Mouse (Mus musculus): ENCODE data around the gene Psme2. TPM values are rescaled to one million over a fixed set of nuclear protein-coding genes. Genes with fewer than 3 reads are reported as not detected.
A peak's percentile ranks its signal among the peaks of the same experiment; 100 is the strongest.

The Psme2 gene
- polyA plus RNA-seq (2016; fragmentation: Nextera tagmentation; extraction: Ambion mirVana), result 188 and 205 TPM in 2 replicates

DNA sequence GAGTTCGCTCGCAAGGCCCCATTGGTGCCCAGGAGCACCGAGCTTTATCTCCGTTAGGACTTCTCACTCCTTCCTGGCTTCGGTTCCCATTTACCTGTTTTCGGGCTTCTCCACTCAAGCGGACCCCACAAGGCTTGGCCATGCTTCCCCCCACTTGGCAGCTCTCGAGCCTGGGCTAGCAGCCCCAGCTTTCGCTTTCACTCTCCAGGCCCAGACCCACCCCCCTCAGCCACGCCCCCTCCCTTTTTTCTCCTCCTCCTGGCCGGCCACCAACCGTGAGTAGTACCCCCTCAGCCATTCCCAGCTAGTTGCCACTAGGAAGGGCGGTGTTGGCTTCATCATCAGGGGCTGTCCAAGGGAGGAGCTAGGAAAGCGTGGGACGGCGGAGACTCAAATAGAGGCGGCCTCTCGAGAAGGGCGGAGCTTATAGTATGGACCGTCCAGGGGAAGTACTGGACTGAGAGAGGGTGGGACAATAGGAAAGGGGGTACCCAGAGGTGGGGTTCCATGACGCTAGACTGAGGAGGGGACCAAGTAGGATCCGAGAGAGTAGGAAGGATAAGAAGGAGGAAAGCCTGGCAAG, at the start of gene Psme2:
Gene Psme2, minus strand, starts transcription at position 366 of the 583 bp plus-strand sequence.
- H3K4me1 ChIP-seq, result peaks cover 31% of the 10 kb centered on the region
- peak within 1 kb of the TSS; percentile 96 for H3K27ac ChIP-seq
- H3K4me3 ChIP-seq, result peak within 1 kb of the TSS; percentile 98
- H3K36me3 ChIP-seq, result peaks cover 34% of the 10 kb centered on the region
- no peaks in the 10 kb centered on the region for H3K27me3 ChIP-seq (ENCODE audit: insufficient read depth, poor library complexity, severe bottlenecking)
- DNase-seq (ENCODE audit: low spot score), result peak; percentile 98
- 1% methylated on average over 22 of the region's 22 CpGs for WGBS
- H3K9me3 ChIP-seq, result no peaks in the 10 kb centered on the region

DNA sequence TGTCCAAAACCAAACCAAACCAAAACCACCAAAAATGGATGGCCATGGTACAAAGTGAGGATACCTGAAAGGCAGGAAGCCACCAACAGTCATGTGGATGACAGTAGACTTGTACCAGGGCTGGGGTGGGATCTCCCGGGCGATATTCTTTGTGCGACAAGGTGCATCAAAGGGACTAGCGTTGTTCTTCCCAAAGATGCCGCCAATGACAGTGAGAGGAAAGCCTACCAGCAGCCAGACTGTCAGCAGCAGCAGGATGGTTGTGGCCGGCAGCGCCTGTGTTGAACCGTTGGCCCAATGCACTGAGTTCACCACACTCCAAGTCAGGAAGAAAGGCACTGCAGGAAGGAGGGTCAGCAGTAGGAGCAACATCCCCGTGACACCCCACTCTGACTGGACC, 46.9 kb upstream of the Psme2 start, which contains the start of gene Gm49378:
Gene Gm49378, minus strand, starts transcription at position 101 of the 400 bp plus-strand sequence.
- peaks cover 27% of the 10 kb centered on the region for H3K4me1 ChIP-seq
- no peak within 1 kb of the TSS for H3K4me3 ChIP-seq
- no peaks in the 10 kb centered on the region for H3K9me3 ChIP-seq
- H3K36me3 ChIP-seq, result peaks cover 74% of the 10 kb centered on the region
- H3K27ac ChIP-seq, result no peak within 1 kb of the TSS
- DNase-seq (ENCODE audit: low spot score), result no peak
- no peaks in the 10 kb centered on the region for H3K27me3 ChIP-seq (ENCODE audit: insufficient read depth, poor library complexity, severe bottlenecking)
- WGBS, result 89% methylated on average over 9 of the region's 9 CpGs

DNA sequence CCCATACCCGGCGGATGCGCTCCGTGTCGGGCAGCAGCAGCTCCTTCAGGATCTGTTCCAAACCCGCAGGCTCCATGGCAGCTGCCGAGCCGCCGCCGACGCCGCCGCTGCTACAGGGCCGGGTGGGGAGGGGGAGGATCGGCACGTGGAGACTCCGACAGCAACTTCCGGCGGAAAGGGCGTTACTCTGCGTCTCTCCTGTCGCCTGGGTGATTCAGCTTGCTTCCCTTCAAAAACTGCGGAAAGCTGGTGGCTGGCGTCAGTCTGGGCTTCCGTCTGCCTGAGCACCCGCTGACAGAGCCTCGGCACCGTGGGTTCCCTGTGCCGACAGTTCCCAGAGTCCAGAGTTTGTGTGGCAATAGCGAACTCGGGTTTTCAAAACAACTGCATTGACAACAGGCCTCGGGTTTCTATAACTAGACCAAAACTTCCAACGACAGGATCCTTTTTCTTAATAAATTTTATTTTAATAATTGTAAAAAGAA, 44.7 kb upstream of the Psme2 start, which contains the start of gene Ipo4:
Gene Ipo4, minus strand, starts transcription at position 435 of the 485 bp plus-strand sequence.
- Histone ChIP-seq H3K27ac (peak within 1 kb of the TSS; percentile 88), H3K4me1 (peaks cover 22% of the 10 kb centered on the region), H3K27me3 (ENCODE audit: insufficient read depth, poor library complexity, severe bottlenecking) (no peaks in the 10 kb centered on the region), H3K36me3 (peaks cover 84% of the 10 kb centered on the region), H3K9me3 (no peaks in the 10 kb centered on the region), H3K4me3 (peak within 1 kb of the TSS; percentile 84)
- DNase-seq (ENCODE audit: low spot score), result peak; percentile 97
- 1% methylated on average over 33 of the region's 33 CpGs for WGBS

DNA sequence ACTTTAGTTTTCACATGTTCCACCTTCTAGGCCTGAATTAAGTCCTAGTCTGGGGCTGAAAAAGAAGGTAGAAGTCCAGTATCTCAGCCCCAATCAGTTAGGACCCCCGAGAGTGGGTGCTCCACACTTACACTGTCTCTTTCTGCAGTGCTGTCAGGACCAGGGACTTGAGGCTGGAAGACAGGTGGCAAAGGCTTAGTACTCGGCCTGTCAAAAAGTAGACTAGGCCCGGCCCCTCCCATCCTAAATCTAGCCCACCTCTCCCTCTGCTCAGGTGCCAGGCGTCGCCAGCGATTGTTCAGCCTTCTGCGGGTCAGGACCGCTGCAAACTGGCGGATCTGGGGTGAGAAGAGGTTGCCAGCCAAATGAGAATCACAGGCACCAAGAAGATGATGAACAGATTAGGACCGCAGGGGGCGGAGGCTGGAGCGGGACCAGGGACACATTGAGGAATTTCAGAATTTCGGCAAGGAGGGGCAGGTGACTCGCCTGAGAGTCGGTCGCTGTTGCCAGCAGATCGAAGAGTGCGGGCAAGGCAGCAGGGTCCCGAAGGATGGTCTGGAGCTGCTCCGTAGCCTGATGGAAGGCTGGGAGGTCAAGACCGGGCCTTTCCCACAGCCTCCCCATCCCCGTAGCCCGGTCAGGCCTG, 44.1 kb upstream of the Psme2 start:
- WGBS, result 4% methylated on average over 23 of the region's 23 CpGs
- H3K4me3 ChIP-seq, result peak overlapping the region; percentile 84
- H3K9me3 ChIP-seq, result no peaks in the 10 kb centered on the region
- H3K27ac ChIP-seq, result peak overlapping the region; percentile 88
- H3K27me3 ChIP-seq (ENCODE audit: insufficient read depth, poor library complexity, severe bottlenecking), result no peaks in the 10 kb centered on the region
- peaks cover 22% of the 10 kb centered on the region for H3K4me1 ChIP-seq
- peaks cover 84% of the 10 kb centered on the region for H3K36me3 ChIP-seq
- no peak for DNase-seq (ENCODE audit: low spot score)

DNA sequence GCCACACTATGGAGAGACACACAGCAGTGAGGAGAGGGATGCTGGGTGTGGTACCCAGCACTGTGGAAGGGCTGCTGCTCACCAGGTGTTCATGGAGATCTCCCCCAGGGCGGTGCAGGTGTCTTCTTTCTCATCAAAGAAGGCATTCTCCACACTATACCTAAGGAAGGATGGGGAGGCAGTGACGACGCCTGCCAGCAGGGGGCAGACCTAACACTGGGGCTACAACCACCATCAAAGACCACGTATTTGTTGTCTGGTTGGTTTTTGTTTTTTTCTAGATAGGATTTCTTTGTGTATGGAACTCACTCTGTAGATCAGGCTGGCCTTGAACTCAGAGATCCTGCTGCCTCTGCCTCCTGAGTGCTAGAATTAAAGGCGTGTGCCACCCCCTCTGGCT, 38.4 kb upstream of the Psme2 start:
- WGBS, result 54% methylated on average over 5 of the region's 5 CpGs
- no peak for DNase-seq (ENCODE audit: low spot score)
- no peaks in the 10 kb centered on the region for H3K27me3 ChIP-seq (ENCODE audit: insufficient read depth, poor library complexity, severe bottlenecking)
- H3K36me3 ChIP-seq, result peaks cover 100% of the 10 kb centered on the region
- H3K4me3 ChIP-seq, result no peak overlapping the region
- peaks cover 6% of the 10 kb centered on the region for H3K4me1 ChIP-seq
- H3K27ac ChIP-seq, result no peak overlapping the region
- no peaks in the 10 kb centered on the region for H3K9me3 ChIP-seq

DNA sequence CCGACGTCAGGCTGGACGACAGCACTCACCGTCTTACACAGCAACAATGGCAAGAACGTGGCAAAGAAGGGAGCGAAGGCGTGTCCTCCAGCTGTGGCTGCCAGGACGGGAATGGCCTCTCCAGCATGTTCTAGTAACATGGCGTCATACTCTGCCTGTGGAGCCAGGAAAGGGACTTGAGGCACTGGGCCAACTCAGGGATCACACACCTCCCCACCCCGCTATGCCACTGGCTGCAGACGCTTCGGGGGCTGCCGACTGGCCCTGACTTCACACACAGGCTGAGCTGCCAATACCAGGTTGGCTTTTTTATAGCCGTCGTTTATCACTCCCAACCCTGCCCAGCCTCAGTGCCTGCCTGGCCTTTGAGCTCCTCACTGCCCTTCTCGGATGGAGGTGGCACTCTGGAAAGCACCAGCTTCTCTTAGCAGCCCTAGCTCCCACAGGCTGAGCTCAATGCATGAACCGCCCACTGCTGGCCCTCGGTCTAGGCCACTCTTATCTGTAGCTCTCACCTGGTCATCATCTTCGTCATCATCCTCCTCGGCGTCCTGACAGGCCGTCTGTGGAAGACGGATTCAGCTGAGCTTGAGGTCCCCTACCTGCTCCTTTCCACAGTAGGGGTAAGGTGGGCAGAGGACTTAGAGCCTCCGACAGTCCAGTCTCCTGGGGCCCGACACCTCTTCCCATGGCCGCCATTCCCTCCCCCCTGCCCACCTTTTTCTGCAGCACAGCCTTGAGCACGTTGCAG, 37.3 kb upstream of the Psme2 start:
- Histone ChIP-seq H3K36me3 (peaks cover 100% of the 10 kb centered on the region), H3K4me3 (no peak overlapping the region), H3K9me3 (no peaks in the 10 kb centered on the region), H3K27ac (no peak overlapping the region), H3K27me3 (ENCODE audit: insufficient read depth, poor library complexity, severe bottlenecking) (no peaks in the 10 kb centered on the region), H3K4me1 (peaks cover 6% of the 10 kb centered on the region; the same call in 1 of the 2 replicates)
- 87% methylated on average over 27 of the region's 27 CpGs for WGBS
- no peak for DNase-seq (ENCODE audit: low spot score)

DNA sequence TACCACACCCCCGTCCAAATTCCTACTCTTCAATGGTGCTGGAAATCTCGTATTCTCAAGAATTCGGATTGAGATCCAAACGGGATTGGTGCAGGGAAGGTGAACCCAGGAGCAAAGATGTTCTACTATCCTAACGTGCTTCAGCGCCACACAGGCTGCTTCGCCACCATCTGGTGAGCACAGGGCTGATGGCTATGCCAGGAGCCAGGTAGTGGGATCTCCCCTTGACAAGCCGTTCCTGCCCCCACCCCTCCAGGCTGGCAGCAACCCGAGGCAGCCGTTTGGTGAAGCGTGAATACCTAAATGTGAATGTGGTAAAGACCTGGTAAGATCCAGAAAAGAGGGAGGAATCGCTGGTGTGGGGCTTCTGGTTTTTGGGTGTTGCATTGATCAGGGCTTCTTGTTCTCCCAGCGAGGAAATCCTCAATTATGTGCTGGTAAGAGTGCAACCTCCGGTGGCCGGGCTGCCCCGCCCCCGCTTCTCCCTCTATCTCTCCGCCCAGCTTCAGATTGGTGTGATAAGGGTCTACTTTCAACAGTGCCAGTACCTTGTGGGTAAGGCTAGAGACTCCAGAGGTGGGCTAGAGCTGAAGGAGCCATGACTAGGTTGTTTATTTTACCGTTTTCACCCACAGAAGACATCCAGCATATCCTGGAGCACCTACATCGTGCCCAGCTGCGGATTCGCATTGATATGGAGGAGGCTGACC, 27.7 kb upstream of the Psme2 start:
- peak overlapping the region; percentile 73 for H3K27ac ChIP-seq

DNA sequence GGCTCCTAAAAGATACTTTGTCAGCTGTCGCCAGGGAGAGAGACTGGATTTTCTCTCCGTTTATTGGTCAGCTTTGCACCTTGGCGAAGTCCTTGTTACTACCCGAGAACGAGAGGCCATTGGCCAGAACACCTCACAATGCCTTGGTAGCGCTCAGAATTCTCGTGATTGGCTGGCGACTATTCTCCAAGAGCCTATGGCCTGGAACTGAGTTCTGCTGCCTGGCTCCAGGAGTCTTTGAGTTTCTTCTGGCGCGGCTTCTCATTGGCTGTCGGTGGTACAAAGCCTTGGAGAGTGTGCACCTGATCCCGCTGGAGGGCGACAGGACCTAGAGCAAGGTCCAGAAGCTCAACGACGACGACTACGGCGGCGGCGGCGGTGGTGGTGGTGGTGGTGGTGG, 26.9 kb upstream of the Psme2 start, which contains the start of gene Rec8:
Gene Rec8, plus strand, starts transcription at position 216 of the 400 bp plus-strand sequence.
- H3K27ac ChIP-seq, result peak within 1 kb of the TSS; percentile 73
- DNase-seq (ENCODE audit: low spot score), result peak; percentile 94
- peaks cover 3% of the 10 kb centered on the region; the same call in 1 of the 2 replicates for H3K27me3 ChIP-seq (ENCODE audit: insufficient read depth, poor library complexity, severe bottlenecking)
- 12% methylated on average over 21 of the region's 21 CpGs for WGBS
- H3K4me3 ChIP-seq, result peak within 1 kb of the TSS; percentile 45
- H3K36me3 ChIP-seq, result no peaks in the 10 kb centered on the region; the same call in 1 of the 2 replicates
- H3K9me3 ChIP-seq, result no peaks in the 10 kb centered on the region
- peaks cover 28% of the 10 kb centered on the region for H3K4me1 ChIP-seq

More for the DNA sequence above, 27.7 kb upstream of the Psme2 start:
- 27% methylated on average over 22 of the region's 22 CpGs for WGBS
- peak overlapping the region; percentile 45 for H3K4me3 ChIP-seq
- peaks cover 25% of the 10 kb centered on the region for H3K4me1 ChIP-seq
- H3K9me3 ChIP-seq, result no peaks in the 10 kb centered on the region
- H3K27me3 ChIP-seq (ENCODE audit: insufficient read depth, poor library complexity, severe bottlenecking), result peaks cover 3% of the 10 kb centered on the region; the same call in 1 of the 2 replicates
- DNase-seq (ENCODE audit: low spot score), result no peak
- peaks cover 5% of the 10 kb centered on the region; the same call in 1 of the 2 replicates for H3K36me3 ChIP-seq

DNA sequence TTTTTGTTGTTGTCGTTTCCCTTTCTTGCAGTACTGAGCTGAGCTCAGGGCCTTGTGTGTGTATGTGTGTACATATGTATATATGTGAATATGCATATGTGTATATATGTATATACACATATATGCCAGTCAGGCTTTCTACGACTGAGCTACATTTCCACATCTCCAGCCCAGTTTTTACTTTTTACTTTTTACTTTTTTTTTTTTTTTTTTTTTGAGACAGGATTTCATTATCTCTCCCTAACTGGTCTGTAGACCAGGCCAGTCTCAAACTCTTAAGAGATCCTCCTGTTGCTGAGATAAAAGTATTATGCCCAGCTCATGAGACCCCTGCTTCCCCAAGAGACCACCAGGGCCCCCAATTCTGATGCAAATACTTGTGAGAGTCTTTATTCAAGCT, 25.9 kb upstream of the Psme2 start:
- no peak for DNase-seq (ENCODE audit: low spot score)

DNA sequence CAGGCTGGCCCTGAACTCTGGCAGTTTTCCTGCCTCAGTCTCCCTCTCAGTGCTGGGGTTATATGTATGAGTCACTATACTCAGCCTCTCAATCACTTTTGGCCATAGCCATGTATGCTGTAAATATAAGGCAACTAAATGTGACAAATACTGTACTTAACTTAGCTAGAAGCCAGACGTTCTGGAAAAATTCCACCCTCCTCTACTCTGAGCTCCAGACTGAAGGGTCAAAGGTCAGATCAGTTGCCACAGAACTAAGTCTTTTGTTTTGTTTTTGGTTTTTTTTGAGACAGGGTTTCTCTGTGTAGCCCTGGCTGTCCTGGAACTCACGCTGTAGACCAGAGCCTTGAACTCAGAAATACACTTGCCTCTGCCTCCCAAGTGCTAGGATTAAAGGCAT, 25.0 kb upstream of the Psme2 start:
- no peak overlapping the region for H3K4me3 ChIP-seq
- H3K27me3 ChIP-seq (ENCODE audit: insufficient read depth, poor library complexity, severe bottlenecking), result peaks cover 3% of the 10 kb centered on the region; the same call in 1 of the 2 replicates
- WGBS, result 50% methylated on average over 2 of the region's 2 CpGs
- H3K36me3 ChIP-seq, result 0 out of 2 replicates have a peak, but pooled peaks cover 2% of the 10 kb centered on the region
- DNase-seq (ENCODE audit: low spot score), result no peak
- peaks cover 32% of the 10 kb centered on the region for H3K4me1 ChIP-seq
- H3K27ac ChIP-seq, result no peak overlapping the region
- no peaks in the 10 kb centered on the region for H3K9me3 ChIP-seq

More for the DNA sequence above, 25.9 kb upstream of the Psme2 start:
- 83% methylated on average over 2 of the region's 2 CpGs for WGBS
- H3K27ac ChIP-seq, result peak overlapping the region; percentile 73; the same call in 1 of the 2 replicates
- H3K9me3 ChIP-seq, result no peaks in the 10 kb centered on the region
- no peak overlapping the region for H3K4me3 ChIP-seq
- no peaks in the 10 kb centered on the region for H3K36me3 ChIP-seq
- H3K27me3 ChIP-seq (ENCODE audit: insufficient read depth, poor library complexity, severe bottlenecking), result peaks cover 3% of the 10 kb centered on the region; the same call in 1 of the 2 replicates
- peaks cover 32% of the 10 kb centered on the region for H3K4me1 ChIP-seq

DNA sequence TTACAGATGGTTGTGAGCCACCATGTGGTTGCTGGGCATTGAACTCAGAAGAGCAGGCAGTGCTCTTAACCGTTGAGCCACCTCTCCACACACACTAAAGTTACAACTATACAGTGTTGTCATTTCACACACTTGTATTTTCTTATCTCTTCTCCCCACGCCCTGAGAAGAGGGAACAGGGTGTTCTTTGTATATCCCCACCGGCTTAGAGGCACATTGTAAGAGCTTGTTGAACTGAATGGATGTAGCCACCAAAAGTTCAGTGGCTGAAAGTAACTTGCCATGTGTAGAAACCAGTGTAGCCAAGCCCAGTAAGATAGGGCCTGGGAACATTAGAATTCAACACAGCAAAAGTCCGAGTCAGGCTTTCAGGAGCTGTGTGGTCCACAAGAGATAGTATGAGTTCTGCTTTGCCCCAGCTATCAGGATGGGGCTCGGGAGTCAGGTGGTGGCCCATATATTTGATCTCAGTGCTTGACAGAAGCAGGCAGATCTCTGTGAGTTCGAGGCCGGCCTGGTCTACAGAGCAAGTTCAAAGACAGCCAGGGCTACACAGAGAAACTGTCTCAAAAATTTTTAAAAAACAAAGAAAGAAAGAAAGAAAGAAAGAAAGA, 23.8 kb upstream of the Psme2 start:
- H3K4me3 ChIP-seq, result no peak overlapping the region
- peaks cover 32% of the 10 kb centered on the region for H3K4me1 ChIP-seq
- peaks cover 9% of the 10 kb centered on the region for H3K36me3 ChIP-seq
- H3K27me3 ChIP-seq (ENCODE audit: insufficient read depth, poor library complexity, severe bottlenecking), result peaks cover 3% of the 10 kb centered on the region; the same call in 1 of the 2 replicates
- no peak overlapping the region for H3K27ac ChIP-seq
- WGBS, result 64% methylated on average over 7 of the region's 7 CpGs
- DNase-seq (ENCODE audit: low spot score), result no peak
- H3K9me3 ChIP-seq, result no peaks in the 10 kb centered on the region

DNA sequence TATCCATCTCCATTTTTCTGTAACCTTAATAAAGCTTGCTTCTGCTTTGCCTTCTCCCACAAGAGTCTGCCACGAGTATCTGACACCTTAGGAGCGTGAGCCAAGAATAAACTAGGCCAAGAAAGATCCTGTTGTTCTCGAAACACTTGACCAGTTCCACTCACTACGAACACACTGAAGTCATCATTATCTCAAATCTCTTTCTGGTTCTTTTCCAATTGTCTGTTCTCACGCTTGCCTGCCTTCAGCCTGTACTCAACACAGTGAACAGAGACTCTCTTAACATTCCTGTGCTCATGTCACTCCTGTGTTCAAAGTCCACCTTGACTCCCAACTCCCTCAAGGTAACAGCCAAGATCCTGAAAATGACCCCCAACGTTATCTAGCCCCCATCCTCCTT, 22.4 kb upstream of the Psme2 start:
- H3K4me1 ChIP-seq, result peaks cover 24% of the 10 kb centered on the region
- H3K27ac ChIP-seq, result no peak overlapping the region
- no peaks in the 10 kb centered on the region for H3K27me3 ChIP-seq (ENCODE audit: insufficient read depth, poor library complexity, severe bottlenecking)
- no peak for DNase-seq (ENCODE audit: low spot score)
- 37% methylated on average over 6 of the region's 6 CpGs for WGBS
- no peak overlapping the region for H3K4me3 ChIP-seq
- no peaks in the 10 kb centered on the region for H3K9me3 ChIP-seq
- peaks cover 22% of the 10 kb centered on the region for H3K36me3 ChIP-seq
